Mouse (Mus musculus) right cerebral cortex, adult 18-20 months (tissue): ENCODE measurements around the gene Zbtb37.

Source experiments
- DNase-seq: peaks from one replicate; pipeline ENCODE4 v3.0.0; 2022; ENCODE audit warnings: mixed read lengths

The Zbtb37 gene

GRCm38 (mm10) chr1:160967268-160967667 lies 67.4 kb downstream of the Zbtb37 start:
- DNase-seq, result no peak

- DNase-seq, result no peak
Measured at GRCm38 (mm10) chr1:160963199-160963598, 71.5 kb downstream of the Zbtb37 start.
